Mouse (Mus musculus): ENCODE measurements at regions not wholly inside any gene's neighbourhood (a gene's known extent, or its start where the extent isn't known, plus 50 kb on each side); places are given as distances from the start of the nearest gene placed in this dataset.

GRCm38 (mm10) chr2:61527127-61527526 lies 51.3 kb upstream of the Tank start:
- TF ChIP-seq GATA1 (IDR thresholded peaks at IDR 0.05; ENCODE audit: low read length), result no peak

DNA sequence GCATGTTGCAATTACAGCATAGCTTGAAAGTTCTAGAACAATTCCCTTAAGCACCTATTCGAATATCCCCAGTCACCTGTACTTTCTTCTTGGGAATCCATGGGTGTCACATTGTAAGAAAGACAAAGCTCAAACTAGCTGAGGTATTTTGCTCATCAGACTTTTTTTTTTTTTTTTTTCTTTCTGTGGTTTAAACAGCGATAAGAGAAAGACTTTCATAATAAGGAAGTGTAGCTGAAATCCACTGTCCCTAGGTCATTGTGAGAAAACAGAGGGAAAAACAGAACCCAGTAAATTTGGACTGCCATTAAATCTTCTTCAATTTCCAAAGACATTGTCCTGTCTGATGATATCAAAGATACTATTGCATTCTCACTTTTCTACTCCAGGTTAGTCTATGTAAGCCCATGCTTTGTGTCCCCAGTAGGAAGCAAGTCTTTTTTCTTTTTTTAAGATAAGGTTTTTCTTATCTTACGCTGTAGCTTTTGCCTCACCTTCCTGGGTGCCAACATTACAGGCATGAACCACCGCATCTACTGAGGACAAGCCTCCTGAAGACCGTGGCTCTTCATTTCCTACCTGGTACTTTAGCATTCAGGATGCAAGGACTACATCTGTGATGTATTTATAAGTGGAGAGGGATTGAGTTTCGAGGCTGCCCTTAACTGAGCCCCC lies 54.2 kb upstream of the Tank start:
- TF ChIP-seq GATA1 (IDR thresholded peaks at IDR 0.05; ENCODE audit: low read length), result no peak

DNA sequence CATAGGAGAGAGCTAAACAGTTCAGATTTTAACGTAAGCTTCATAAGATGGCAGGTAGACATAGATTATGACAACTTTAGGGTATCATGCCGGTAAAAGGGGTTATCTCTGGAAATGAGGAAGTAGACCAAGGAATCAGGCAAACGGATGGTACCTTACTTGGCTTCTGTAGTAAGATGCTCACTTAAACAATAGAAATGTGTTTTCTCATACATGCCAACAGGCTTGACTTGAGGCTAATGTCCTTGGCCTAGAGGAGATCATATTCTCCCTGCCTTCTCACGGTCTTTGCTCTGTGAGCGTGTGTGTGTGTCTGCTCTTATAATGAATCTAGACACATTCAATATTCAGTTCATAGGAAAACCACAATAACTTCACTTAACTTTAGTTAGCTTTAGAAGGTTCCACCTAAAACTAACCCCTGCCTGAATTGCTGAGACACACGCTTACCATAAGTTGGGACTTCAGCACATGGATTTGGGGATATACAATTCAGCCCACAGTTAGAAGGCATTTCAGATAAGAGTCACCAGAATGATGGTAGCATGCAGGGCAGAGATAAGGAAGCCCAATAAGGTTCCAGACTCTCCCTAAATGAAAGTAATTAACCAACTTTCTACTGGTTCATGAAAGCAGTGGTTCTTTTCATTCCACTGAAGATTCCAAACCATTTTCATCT lies 63.8 kb upstream of the Tank start:
- TF ChIP-seq GATA1 (IDR thresholded peaks at IDR 0.05; ENCODE audit: low read length), result peak; percentile 82

GRCm38 (mm10) chr2:61513787-61514444 lies 64.5 kb upstream of the Tank start:
- no peak for TF ChIP-seq GATA1 (IDR thresholded peaks at IDR 0.05; ENCODE audit: low read length)

DNA sequence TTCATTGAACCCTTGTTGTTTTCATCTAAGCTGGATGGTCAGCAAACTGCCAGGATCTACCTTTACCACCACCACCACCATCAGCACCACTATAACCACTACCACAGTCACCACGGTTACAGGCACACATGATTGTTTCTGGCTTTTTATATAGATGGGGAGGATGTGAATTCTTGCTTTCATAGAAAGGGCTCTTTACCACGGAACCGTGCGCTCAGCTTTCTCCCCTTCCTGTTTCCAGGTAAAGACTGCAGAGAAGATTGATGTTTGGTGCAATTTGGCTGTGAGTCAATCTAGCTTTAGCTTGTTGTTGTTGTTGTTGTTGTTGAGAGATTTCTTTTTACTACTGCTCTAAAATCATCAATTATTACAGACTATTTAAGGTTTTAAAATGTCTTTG lies 74.8 kb upstream of the Tank start:
- TF ChIP-seq GATA1 (IDR thresholded peaks at IDR 0.05; ENCODE audit: low read length), result no peak

DNA sequence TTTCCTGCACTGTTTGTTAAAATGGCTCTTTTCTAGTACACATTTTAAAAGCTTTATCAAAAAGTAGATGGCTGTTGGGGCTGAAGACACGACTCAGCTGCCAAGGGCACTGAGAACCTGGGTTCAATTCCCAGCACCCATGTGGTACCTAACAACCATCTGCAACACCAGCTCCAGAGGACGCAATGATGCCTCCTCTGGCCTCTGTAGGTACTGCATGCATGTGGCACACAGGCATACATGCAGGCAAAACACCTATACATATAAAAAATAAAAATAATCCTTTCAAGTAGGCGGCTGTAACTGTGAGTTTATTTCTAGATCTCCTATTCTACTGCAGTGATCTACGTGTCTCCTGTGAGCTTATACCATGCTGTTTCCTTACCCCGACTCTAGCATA lies 76.5 kb upstream of the Tank start:
- TF ChIP-seq GATA1 (IDR thresholded peaks at IDR 0.05; ENCODE audit: low read length), result no peak

DNA sequence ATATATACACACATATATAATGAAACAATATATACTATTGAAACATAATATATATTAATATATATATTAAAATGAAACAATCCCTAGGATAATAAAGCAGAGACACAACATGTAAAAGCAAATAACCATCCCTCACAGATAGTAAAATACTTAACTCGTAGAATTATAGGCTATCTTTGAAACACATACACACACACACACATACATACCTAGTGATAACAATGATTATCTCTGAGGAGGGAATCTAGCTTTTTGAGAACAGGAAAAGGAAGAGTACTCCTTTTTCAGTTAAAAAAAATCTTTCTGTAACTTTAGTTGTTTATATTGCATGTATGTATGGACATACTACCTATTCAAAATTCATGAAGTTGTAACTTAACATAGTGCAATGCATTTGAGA lies 79.1 kb upstream of the Tank start:
- no peak for TF ChIP-seq GATA1 (IDR thresholded peaks at IDR 0.05; ENCODE audit: low read length)

GRCm38 (mm10) chr2:61497930-61498329 lies 80.5 kb upstream of the Tank start:
- no peak for TF ChIP-seq GATA1 (IDR thresholded peaks at IDR 0.05; ENCODE audit: low read length)

DNA sequence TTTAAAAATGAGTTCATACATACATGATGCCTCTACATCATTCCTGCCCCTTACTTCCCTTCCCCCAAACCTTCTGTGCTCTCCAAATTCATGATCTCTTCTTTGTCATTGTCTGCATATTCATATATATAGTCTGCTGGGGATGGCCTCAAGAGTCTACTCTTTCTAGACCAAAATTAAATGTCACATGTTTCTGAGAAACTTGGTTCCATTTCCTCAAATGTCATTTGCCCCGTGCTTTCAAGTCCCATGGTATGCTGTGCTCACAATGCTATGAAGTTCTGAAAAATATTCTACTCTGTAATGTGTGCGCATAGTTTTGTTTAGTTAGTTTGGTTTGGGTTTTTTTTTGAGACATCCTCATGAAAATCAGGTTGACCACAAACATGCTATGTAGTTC lies 81.4 kb upstream of the Tank start:
- no peak for TF ChIP-seq GATA1 (IDR thresholded peaks at IDR 0.05; ENCODE audit: low read length)

GRCm38 (mm10) chr2:61493918-61494712 lies 84.3 kb upstream of the Tank start:
- TF ChIP-seq GATA1 (IDR thresholded peaks at IDR 0.05; ENCODE audit: low read length), result no peak

DNA sequence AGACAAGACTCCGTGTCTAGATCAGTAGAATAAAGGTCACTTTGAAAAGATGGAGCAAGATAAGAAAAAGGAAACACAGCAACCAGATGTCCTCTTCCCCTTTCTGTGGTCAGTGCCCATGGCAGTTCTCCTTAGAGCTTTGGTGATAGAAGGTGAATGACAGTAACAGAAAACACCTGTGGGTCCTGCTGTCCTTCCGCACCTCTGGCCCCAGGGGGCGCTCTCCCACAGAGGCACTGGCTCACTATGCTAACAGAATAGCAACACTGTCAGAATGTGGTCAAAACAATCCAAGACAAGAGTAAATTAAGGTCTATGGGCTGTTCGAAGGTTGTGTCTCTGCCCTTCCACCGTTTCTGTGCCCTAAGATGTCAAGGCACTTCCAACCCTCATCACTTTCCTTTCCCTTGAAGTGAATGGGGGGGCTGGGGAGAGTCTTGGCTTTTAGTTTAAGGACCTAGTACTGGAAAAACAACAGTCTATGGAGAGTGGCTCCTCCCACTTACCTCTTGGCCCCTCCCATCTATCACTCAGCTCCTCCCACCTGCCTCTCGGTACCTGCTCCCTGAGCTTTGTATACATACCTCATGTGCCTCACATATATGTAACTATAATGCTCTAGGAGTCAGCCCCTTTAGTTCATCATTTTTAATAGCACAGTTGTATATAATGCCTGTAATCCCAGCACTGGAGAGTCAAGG lies 86.2 kb upstream of the Tank start:
- no peak for TF ChIP-seq GATA1 (IDR thresholded peaks at IDR 0.05; ENCODE audit: low read length)

DNA sequence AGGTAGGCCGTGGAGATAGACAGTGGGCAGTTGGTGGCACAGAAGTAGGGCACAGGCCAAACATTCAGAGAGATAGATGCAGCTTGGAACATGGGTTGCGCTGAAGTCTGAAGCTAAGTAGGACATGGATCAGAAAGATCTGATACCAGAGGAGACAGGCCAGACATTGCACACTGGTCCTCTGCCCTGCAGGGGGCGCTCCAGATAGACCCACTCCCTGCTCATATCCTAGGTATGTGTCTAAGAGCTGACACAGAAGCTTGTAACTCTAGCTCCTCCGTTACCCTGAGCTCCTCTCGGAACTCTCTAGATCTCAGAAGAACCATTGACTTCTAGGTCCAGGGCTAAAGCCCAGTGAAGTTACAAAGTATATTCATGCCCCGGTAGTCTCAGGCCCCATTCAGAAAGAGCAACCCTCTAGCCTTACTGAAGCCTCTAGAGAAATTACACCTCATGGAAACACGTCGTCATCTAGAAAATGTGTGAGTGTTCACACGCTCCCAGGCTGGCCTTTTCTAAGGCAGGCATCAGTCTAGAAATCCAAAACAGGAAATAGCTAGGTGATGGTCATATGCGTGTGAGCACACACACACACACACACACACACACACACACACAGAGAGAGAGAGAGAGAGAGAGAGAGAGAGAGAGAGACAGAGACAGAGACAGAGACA lies 87.8 kb upstream of the Tank start:
- TF ChIP-seq GATA1 (IDR thresholded peaks at IDR 0.05; ENCODE audit: low read length), result no peak

GRCm38 (mm10) chr2:61489762-61490161 lies 88.6 kb upstream of the Tank start:
- no peak for TF ChIP-seq GATA1 (IDR thresholded peaks at IDR 0.05; ENCODE audit: low read length)

- TF ChIP-seq GATA1 (IDR thresholded peaks at IDR 0.05; ENCODE audit: low read length), result no peak
These were observed 94.6 kb upstream of the Tank start for GRCm38 (mm10) chr2:61483820-61484219.

DNA sequence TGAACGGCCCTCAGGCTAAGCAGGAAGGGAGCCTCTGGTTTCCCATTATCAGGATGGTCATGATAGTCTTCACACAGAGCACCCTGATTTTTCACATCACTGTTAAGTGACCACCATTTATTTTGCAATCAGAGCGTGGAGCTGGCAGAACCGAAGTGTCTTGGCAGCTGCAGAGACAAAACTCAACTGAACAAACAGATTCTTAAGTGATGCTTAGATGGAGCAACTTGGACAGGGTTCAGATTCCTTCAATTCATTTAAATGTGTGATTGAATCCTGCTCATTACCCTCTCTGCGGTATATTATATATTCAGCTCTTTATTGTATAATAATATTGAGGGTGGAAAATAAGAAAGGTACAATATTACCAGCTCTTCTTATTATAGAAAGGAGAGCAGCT lies 101.7 kb upstream of the Tank start:
- TF ChIP-seq GATA1 (IDR thresholded peaks at IDR 0.05; ENCODE audit: low read length), result no peak

All from G1E-ER4 (cell line).